Mouse (Mus musculus) layer of hippocampus, adult 2 months (tissue): ENCODE measurements around the gene Mmp24. TPM values are rescaled to one million over a fixed set of nuclear protein-coding genes. Genes with fewer than 3 reads are reported as not detected.
"Not testable (repeated sequence)": the region's sequence is repeated elsewhere in the genome, so short reads cannot be mapped to it uniquely, and the experiment has no call there.

ENCODE experiments used
- DNase-seq, 2 experiments: peaks; one replicate each; pipeline ENCODE4 v3.0.0; 2022; ENCODE audit warnings: low spot score in 2 of 2
- H3K27ac ChIP-seq: fragments of 200-600 bp; 2 replicates; pipeline ENCODE4 v1.8.1; 2022
- H3K4me3 ChIP-seq: fragments of 200-600 bp; 2 replicates; pipeline ENCODE4 v1.8.1; 2022; ENCODE audit warnings: mild to moderate bottlenecking
- CTCF ChIP-seq: fragments of 200-600 bp; conservative IDR thresholded peaks from 2 replicates; pipeline ENCODE4 v1.8.1; 2022; ENCODE audit warnings: antibody characterized with exemption, mild to moderate bottlenecking, moderate library complexity
- long read RNA-seq, 2 experiments: library from polyadenylated mRNA; stranded (forward); transcript quantifications; one replicate each; pipeline ENCODE4 v2.0.0; 2021; ENCODE audit warnings: borderline mapping rate in 2 of 2
- total RNA-seq, 2 experiments: library from RNA; stranded (reverse); gene quantifications; 2 replicates each; pipeline ENCODE4 v1.2.3; 2021

Gene Mmp24
- 10 to 100 TPM; 36.8 to 38.5 TPM for total RNA-seq
- long read RNA-seq, experiment 1, full-length matches to known transcripts: 31 of 51 reads
- long read RNA-seq, experiment 1, partial matches to known transcripts: 14 of 51 reads
- long read RNA-seq, experiment 1, other reads (novel, unspliced or antisense): 6 of 51 reads
- long read RNA-seq, experiment 2, full-length matches to known transcripts: 28 of 56 reads
- long read RNA-seq, experiment 2, partial matches to known transcripts: 15 of 56 reads
- long read RNA-seq, experiment 2, other reads (novel, unspliced or antisense): 13 of 56 reads

GRCm38 (mm10) chr2:155774927-155775684 is at the start of gene Mmp24:
Gene Mmp24, plus strand, starts transcription at chr2:155775342.
- peak within 1 kb of the TSS; percentile 72 for H3K4me3 ChIP-seq
- DNase-seq: no peak
- peak within 1 kb of the TSS; percentile 84 for H3K27ac ChIP-seq
- TF ChIP-seq CTCF: no peak

- Histone ChIP-seq H3K4me3 (no peak overlapping the region), H3K27ac (no peak overlapping the region)
- DNase-seq: no peak
Measured at GRCm38 (mm10) chr2:155726302-155726701, 48.8 kb upstream of the Mmp24 start.

GRCm38 (mm10) chr2:155727764-155728395 is 47.3 kb upstream of the Mmp24 start:
- H3K4me3 ChIP-seq: no peak overlapping the region; the same call in 1 of the 2 replicates
- no peak for TF ChIP-seq CTCF
- DNase-seq: no peak
- H3K27ac ChIP-seq: peak overlapping the region; percentile 11; the same call in 1 of the 2 replicates

More at GRCm38 (mm10) chr2:155726302-155726701, 48.8 kb upstream of the Mmp24 start:
- TF ChIP-seq CTCF: no peak

GRCm38 (mm10) chr2:155728742-155729141 is 46.4 kb upstream of the Mmp24 start:
- no peak for DNase-seq
- peak overlapping the region; percentile 88 for H3K27ac ChIP-seq
- peak overlapping the region; percentile 81 for H3K4me3 ChIP-seq
- TF ChIP-seq CTCF: no peak

- H3K27ac ChIP-seq: peak within 1 kb of the TSS; percentile 88
- peak; percentile 92 to 95 for DNase-seq
- TF ChIP-seq CTCF: no peak
- peak within 1 kb of the TSS; percentile 81 for H3K4me3 ChIP-seq
Measured at GRCm38 (mm10) chr2:155729158-155729645, 45.9 kb upstream of the Mmp24 start, which contains the start of gene Edem2. Gene Edem2, minus strand, starts transcription at chr2:155729475.

- Histone ChIP-seq H3K27ac (no peak overlapping the region), H3K4me3 (no peak overlapping the region)
- TF ChIP-seq CTCF: no peak
- no peak for DNase-seq
Measured at GRCm38 (mm10) chr2:155735080-155735479, 40.1 kb upstream of the Mmp24 start.

- H3K27ac ChIP-seq, DNase-seq, H3K4me3 ChIP-seq: not testable (repeated sequence)
Measured at GRCm38 (mm10) chr2:155735766-155736165, 39.4 kb upstream of the Mmp24 start, which contains the start of gene Gm17581. Gene Gm17581, minus strand, starts transcription at chr2:155735866.

- no peak for DNase-seq
- TF ChIP-seq CTCF: no peak
- Histone ChIP-seq H3K4me3 (no peak overlapping the region), H3K27ac (no peak overlapping the region)
Measured at GRCm38 (mm10) chr2:155736936-155737335, 38.2 kb upstream of the Mmp24 start.

GRCm38 (mm10) chr2:155737803-155738202 is 37.3 kb upstream of the Mmp24 start:
- DNase-seq: no peak
- TF ChIP-seq CTCF: no peak
- Histone ChIP-seq H3K27ac (no peak overlapping the region), H3K4me3 (no peak overlapping the region)

GRCm38 (mm10) chr2:155742211-155742610 is 32.9 kb upstream of the Mmp24 start:
- no peak for DNase-seq
- no peak for TF ChIP-seq CTCF
- H3K27ac ChIP-seq: no peak overlapping the region
- H3K4me3 ChIP-seq: no peak overlapping the region

- H3K27ac ChIP-seq: no peak overlapping the region
- H3K4me3 ChIP-seq: no peak overlapping the region
- TF ChIP-seq CTCF: no peak
- DNase-seq: no peak
Measured at GRCm38 (mm10) chr2:155742931-155743337, 32.2 kb upstream of the Mmp24 start.

- DNase-seq: no peak
- no peak overlapping the region for H3K4me3 ChIP-seq
- H3K27ac ChIP-seq: no peak overlapping the region
- no peak for TF ChIP-seq CTCF
Measured at GRCm38 (mm10) chr2:155743351-155743750, 31.8 kb upstream of the Mmp24 start.

- Histone ChIP-seq H3K4me3 (no peak overlapping the region), H3K27ac (no peak overlapping the region)
- no peak for DNase-seq
- no peak for TF ChIP-seq CTCF
Measured at GRCm38 (mm10) chr2:155745487-155745886, 29.7 kb upstream of the Mmp24 start.
